13 mouse cellular contexts compared by ENCODE assay signal in genomic region chr2:73269666-73270065, GRCm38 (mm10). TPM values are rescaled to one million over a fixed set of nuclear protein-coding genes. Genes with fewer than 3 reads are reported as not detected.
DNase-seq lines count a peak whose midpoint lies in the region; ATAC-seq and TF ChIP-seq lines count a peak whose summit lies in the region.
"Had no signal": no experiment of that assay in that cellular context is flagged by ENCODE, and none has a peak within 500 bp of the region (broad histone marks: within the 10 kb centered on the region; RNA-seq: fewer than 3 reads in every experiment).

No protein-coding gene starts in this region.

- peaks cover 79% of the 10 kb centered on the region for H3K4me1 ChIP-seq in midbrain, embryonic 10.5 days
- no peaks in the 10 kb centered on the region for H3K4me1 ChIP-seq in midbrain, postnatal 0 days (ENCODE audit: insufficient read depth, low read length)
- H3K4me1 ChIP-seq in embryonic facial prominence, embryonic 15.5 days: peaks cover 49% of the 10 kb centered on the region
- peaks cover 70% of the 10 kb centered on the region for H3K4me1 ChIP-seq in limb, embryonic 12.5 days (replicated peaks)

- H3K9ac ChIP-seq in midbrain, postnatal 0 days (replicated peaks; ENCODE audit: low read length, poor library complexity, severe bottlenecking): no peak overlapping the region
- no peak overlapping the region for H3K9ac ChIP-seq in embryonic facial prominence, embryonic 15.5 days
- H3K9ac ChIP-seq in limb, embryonic 12.5 days (replicated peaks): no peak overlapping the region

- no peak for ATAC-seq in midbrain, postnatal 0 days (ENCODE audit: low FRiP score)
- no peak for ATAC-seq in embryonic facial prominence, embryonic 15.5 days (ENCODE audit: insufficient number of reproducible peaks, low FRiP score, low TSS enrichment, low read depth)
- no peak for ATAC-seq in limb, embryonic 12.5 days (ENCODE audit: insufficient number of reproducible peaks, insufficient read depth, low FRiP score, low TSS enrichment, low read depth)

- H3K4me3 ChIP-seq in midbrain, embryonic 10.5 days: peak overlapping the region; percentile 35
- H3K4me3 ChIP-seq in midbrain, postnatal 0 days (ENCODE audit: low read depth, low read length): no peak overlapping the region
- no peak overlapping the region for H3K4me3 ChIP-seq in embryonic facial prominence, embryonic 15.5 days (replicated peaks)
- H3K4me3 ChIP-seq in limb, embryonic 12.5 days (replicated peaks): no peak overlapping the region; the same call in 1 of the 2 replicates

- peak; percentile 55 for DNase-seq in midbrain, embryonic 10.5 days (ENCODE audit: low spot score)
- DNase-seq in midbrain, postnatal 0 days (ENCODE audit: low spot score): no peak
- DNase-seq in splenic B cell, adult 2 months (ENCODE audit: low read depth, low spot score): peak; percentile 16
- no peak for DNase-seq in left cerebral cortex, adult 11 months (ENCODE audit: low spot score)
- no peak for DNase-seq in testis, postnatal 14 days (ENCODE audit: low spot score)
- DNase-seq: cerebellum, adult 9-11 months; kidney, postnatal 10 days; lung, adult 18-20 months had no signal

- H3K27ac ChIP-seq in midbrain, embryonic 10.5 days (replicated peaks): no peak overlapping the region
- H3K27ac ChIP-seq in midbrain, postnatal 0 days (ENCODE audit: low read depth, low read length): no peak overlapping the region
- no peak overlapping the region for H3K27ac ChIP-seq in embryonic facial prominence, embryonic 15.5 days (replicated peaks)
- no peak overlapping the region for H3K27ac ChIP-seq in limb, embryonic 12.5 days

- H3K36me3 ChIP-seq in midbrain, embryonic 10.5 days: no peaks in the 10 kb centered on the region
- H3K36me3 ChIP-seq in midbrain, postnatal 0 days (ENCODE audit: insufficient read depth, low read length): no peaks in the 10 kb centered on the region
- no peaks in the 10 kb centered on the region for H3K36me3 ChIP-seq in embryonic facial prominence, embryonic 15.5 days
- H3K36me3 ChIP-seq in limb, embryonic 12.5 days: no peaks in the 10 kb centered on the region
- no peaks in the 10 kb centered on the region for H3K36me3 ChIP-seq in splenic B cell, adult 2 months (ENCODE audit: control insufficient read depth, insufficient read depth, low read length, poor library complexity, severe bottlenecking)

- H3K27me3 ChIP-seq in midbrain, embryonic 10.5 days (ENCODE audit: low read depth, poor library complexity, severe bottlenecking): peaks cover 100% of the 10 kb centered on the region
- peaks cover 49% of the 10 kb centered on the region for H3K27me3 ChIP-seq in midbrain, postnatal 0 days (ENCODE audit: insufficient read depth, low read length)
- H3K27me3 ChIP-seq in embryonic facial prominence, embryonic 15.5 days: peaks cover 74% of the 10 kb centered on the region
- H3K27me3 ChIP-seq in limb, embryonic 12.5 days: peaks cover 95% of the 10 kb centered on the region
- peaks cover 2% of the 10 kb centered on the region for H3K27me3 ChIP-seq in splenic B cell, adult 2 months (ENCODE audit: control insufficient read depth, insufficient read depth, low read length, poor library complexity, severe bottlenecking)

- 1% methylated on average over 17 of the region's 17 CpGs for WGBS in midbrain, embryonic 10.5 days
- WGBS in midbrain, postnatal 0 days: 2% methylated on average over 16 of the region's 17 CpGs
- WGBS in embryonic facial prominence, embryonic 15.5 days: 4% methylated on average over 17 of the region's 17 CpGs
- 0% methylated on average over 17 of the region's 17 CpGs for whole genome bisulfite sequencing in limb, embryonic 12.5 days

- no peak for TF ChIP-seq CTCF in midbrain, postnatal 0 days (IDR thresholded peaks at IDR 0.05)

- H3K9me3 ChIP-seq in midbrain, embryonic 10.5 days (replicated peaks): no peaks in the 10 kb centered on the region
- no peaks in the 10 kb centered on the region for H3K9me3 ChIP-seq in midbrain, postnatal 0 days (ENCODE audit: low read length)
- H3K9me3 ChIP-seq in embryonic facial prominence, embryonic 15.5 days (replicated peaks): no peaks in the 10 kb centered on the region
- no peaks in the 10 kb centered on the region for H3K9me3 ChIP-seq in limb, embryonic 12.5 days
- H3K9me3 ChIP-seq: megakaryocyte, embryonic 14.5 days had no signal

- no peak overlapping the region for H3K4me2 ChIP-seq in midbrain, postnatal 0 days (ENCODE audit: low read depth, low read length, poor library complexity, severe bottlenecking)
- H3K4me2 ChIP-seq in embryonic facial prominence, embryonic 15.5 days (replicated peaks): peak overlapping the region; percentile 24; the same call in 1 of the 2 replicates
- H3K4me2 ChIP-seq in limb, embryonic 12.5 days: peak overlapping the region; percentile 75; the same call in 1 of the 2 replicates

RNA-seq across cellular contexts. Expression of gene Sp9, which starts 2.1 kb away (rescaled TPM):
- polyA plus RNA-seq in midbrain, embryonic 10.5 days (2016; fragmentation: Nextera tagmentation; extraction: Ambion mirVana): 1.5 and 1.8 TPM in 2 replicates
- total RNA-seq in midbrain, postnatal 0 days (2014; rRNA removed): 2.3 and 3.3 TPM in 2 replicates
- 1.7 and 2.0 TPM in 2 replicates for polyA plus RNA-seq in midbrain, postnatal 0 days (2015; fragmentation: Nextera tagmentation; extraction: Ambion mirVana)
- 2.7 and 2.9 TPM in 2 replicates for polyA plus RNA-seq in embryonic facial prominence, embryonic 15.5 days (2015; fragmentation: Nextera tagmentation; extraction: Ambion mirVana)
- 2.5 and 3.0 TPM in 2 replicates for polyA plus RNA-seq in limb, embryonic 12.5 days (2016; fragmentation: Nextera tagmentation; extraction: Ambion mirVana)
- total RNA-seq: heart, postnatal 36 days had no signal
- polyA plus RNA-seq: gonadal fat pad, adult 2 months had no signal

RNA-seq across cellular contexts. Expression of gene Scrn3, which starts 42.7 kb away (rescaled TPM):
- 12.4 and 12.7 TPM in 2 replicates for polyA plus RNA-seq in midbrain, embryonic 10.5 days (2016; fragmentation: Nextera tagmentation; extraction: Ambion mirVana)
- total RNA-seq in midbrain, postnatal 0 days (2014; rRNA removed): 4.2 and 5.7 TPM in 2 replicates
- polyA plus RNA-seq in midbrain, postnatal 0 days (2015; fragmentation: Nextera tagmentation; extraction: Ambion mirVana): 5.4 and 6.5 TPM in 2 replicates
- polyA plus RNA-seq in embryonic facial prominence, embryonic 15.5 days (2015; fragmentation: Nextera tagmentation; extraction: Ambion mirVana): 14.1 and 14.7 TPM in 2 replicates
- 17.9 and 18.7 TPM in 2 replicates for polyA plus RNA-seq in limb, embryonic 12.5 days (2016; fragmentation: Nextera tagmentation; extraction: Ambion mirVana)

RNA-seq across cellular contexts. Expression of gene Cir1, which starts 42.8 kb away (rescaled TPM):
- polyA plus RNA-seq in midbrain, embryonic 10.5 days (2016; fragmentation: Nextera tagmentation; extraction: Ambion mirVana): 14.0 and 19.0 TPM in 2 replicates
- total RNA-seq in midbrain, postnatal 0 days (2014; rRNA removed): 4.1 and 7.4 TPM in 2 replicates
- 32.1 and 36.3 TPM in 2 replicates for polyA plus RNA-seq in midbrain, postnatal 0 days (2015; fragmentation: Nextera tagmentation; extraction: Ambion mirVana)
- polyA plus RNA-seq in embryonic facial prominence, embryonic 15.5 days (2015; fragmentation: Nextera tagmentation; extraction: Ambion mirVana): 23.3 and 26.6 TPM in 2 replicates
- 26.0 and 27.3 TPM in 2 replicates for polyA plus RNA-seq in limb, embryonic 12.5 days (2016; fragmentation: Nextera tagmentation; extraction: Ambion mirVana)

RNA-seq across cellular contexts. Expression of gene Ola1, which starts 50.9 kb away (rescaled TPM):
- polyA plus RNA-seq in midbrain, embryonic 10.5 days (2016; fragmentation: Nextera tagmentation; extraction: Ambion mirVana): 92.1 and 103 TPM in 2 replicates
- total RNA-seq in midbrain, postnatal 0 days (2014; rRNA removed): 49.9 and 50.2 TPM in 2 replicates
- polyA plus RNA-seq in midbrain, postnatal 0 days (2015; fragmentation: Nextera tagmentation; extraction: Ambion mirVana): 87.3 and 91.7 TPM in 2 replicates
- polyA plus RNA-seq in embryonic facial prominence, embryonic 15.5 days (2015; fragmentation: Nextera tagmentation; extraction: Ambion mirVana): 90.7 and 91.1 TPM in 2 replicates
- polyA plus RNA-seq in limb, embryonic 12.5 days (2016; fragmentation: Nextera tagmentation; extraction: Ambion mirVana): 120 and 121 TPM in 2 replicates

Comparison
In these comparisons a context has a peak if more than half of its experiments do, and no peak if none do; other contexts are left out.
1. DNase-seq: peak in midbrain, embryonic 10.5 days (single experiment) and splenic B cell, adult 2 months (single experiment); none in midbrain, postnatal 0 days (single experiment), left cerebral cortex, adult 11 months (single experiment) and testis, postnatal 14 days (single experiment).